ENCODE assay signal across 9 mouse cellular contexts in the genomic region with DNA sequence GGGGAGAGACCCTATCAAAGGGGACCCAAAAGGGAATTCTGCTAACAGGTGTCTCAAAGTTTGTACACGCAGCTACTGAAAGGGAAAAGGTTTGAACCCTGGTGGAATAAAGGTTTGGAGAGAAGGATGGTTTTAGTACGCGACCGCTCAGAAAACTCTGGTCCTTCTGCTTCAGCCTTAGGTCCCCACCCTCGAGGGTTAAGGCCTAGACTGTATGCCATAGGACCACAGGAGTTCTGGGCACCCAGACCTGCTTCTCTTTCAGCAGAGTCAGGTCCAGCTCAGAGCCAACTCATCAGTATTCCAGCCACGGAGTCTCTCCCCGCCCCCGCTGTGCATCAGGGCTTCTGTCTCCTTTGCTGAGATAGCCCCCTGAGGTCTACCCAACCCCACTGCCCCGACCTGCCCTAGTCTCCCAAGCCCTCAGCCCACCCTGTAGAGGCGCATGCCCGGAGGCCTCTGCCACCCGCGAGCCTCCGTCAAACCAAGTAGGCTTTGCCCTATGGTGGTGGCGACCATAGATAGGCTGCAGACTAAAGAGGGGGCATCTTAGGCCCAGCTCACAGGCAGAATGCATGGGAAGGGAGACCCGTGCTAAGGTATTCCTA. TPM values are rescaled to one million over a fixed set of nuclear protein-coding genes. Genes with fewer than 3 reads are reported as not detected.
DNase-seq lines count a peak whose midpoint lies in the region.
"Had no signal": no experiment of that assay in that cellular context is flagged by ENCODE, and none has a peak within 500 bp of the region (broad histone marks: within the 10 kb centered on the region; RNA-seq: fewer than 3 reads in every experiment).

No protein-coding gene starts in this region.

- no peaks in the 10 kb centered on the region for H3K9me3 ChIP-seq in heart, embryonic 10.5 days
- H3K9me3 ChIP-seq: liver, embryonic 15.5 days had no signal

- 31% methylated on average over 16 of the region's 16 CpGs for WGBS in heart, embryonic 10.5 days

- no peaks in the 10 kb centered on the region for H3K36me3 ChIP-seq in heart, embryonic 10.5 days
- H3K36me3 ChIP-seq: liver, embryonic 15.5 days had no signal

- H3K27ac ChIP-seq in heart, embryonic 10.5 days = no peak overlapping the region
- H3K27ac ChIP-seq: liver, embryonic 15.5 days had no signal

- peaks cover 31% of the 10 kb centered on the region for H3K27me3 ChIP-seq in heart, embryonic 10.5 days (ENCODE audit: insufficient read depth, poor library complexity, severe bottlenecking)

- peaks cover 26% of the 10 kb centered on the region for H3K4me1 ChIP-seq in heart, embryonic 10.5 days

- H3K4me3 ChIP-seq in heart, embryonic 10.5 days = peak overlapping the region; percentile 69

- intact Hi-C loops in heart, postnatal 10 days (cut with DNase I) = loop anchor here (5.0 kb wide), 2 partner anchors 87 to 113 kb away; a partner anchor contains a TSS
- intact Hi-C loops in left cerebral cortex, postnatal 25 days (cut with DNase I) = loop anchor here (1.0 to 5.0 kb wide), 3 partner anchors 63 to 113 kb away; a partner anchor contains a TSS

- DNase-seq in heart, embryonic 10.5 days (ENCODE audit: low spot score) = no peak
- no peak for DNase-seq in heart, postnatal 10 days
- DNase-seq in Muller cell, postnatal 12 days (ENCODE audit: inconsistent ontology term) = peak; percentile 27
- DNase-seq in frontal cortex, postnatal 10 days (ENCODE audit: low spot score in 2 of 2) = peak; percentile 68 to 73
- peak; percentile 67 to 78 for DNase-seq in left cerebral cortex, postnatal 25 days (ENCODE audit: low spot score in 2 of 2)
- DNase-seq in right cerebral cortex, postnatal 10 days (ENCODE audit: low spot score in 2 of 2) = peak; percentile 83 to 87
- DNase-seq in c-Kit-positive CD71-positive TER-119-positive erythroid progenitor cells, embryonic 14.5 days (ENCODE audit: low spot score) = no peak
- no peak for DNase-seq in adrenal gland, postnatal 4 days (ENCODE audit: low spot score in 2 of 2)

RNA-seq across cellular contexts. Expression of a gene that starts 1.8 kb away (rescaled TPM):
- polyA plus RNA-seq in heart, embryonic 10.5 days (2016; fragmentation: Nextera tagmentation; extraction: Ambion mirVana) = 0.33 and 0.55 TPM in 2 replicates
- 1 to 10 TPM in 1 of 2 experiments, under 1 TPM in 1; 0.35 to 1.3 TPM for total RNA-seq in heart, postnatal 10 days (2021)
- 100 to 1,000 TPM; 413 to 444 TPM for total RNA-seq in left cerebral cortex, postnatal 25 days (2021)
- total RNA-seq in adrenal gland, postnatal 4 days (2021) = 1 to 10 TPM; 7.2 to 8.1 TPM

Comparison
In these comparisons a context has a peak if more than half of its experiments do, and no peak if none do; other contexts are left out.
1. DNase-seq: peak in Muller cell, postnatal 12 days (single experiment), frontal cortex, postnatal 10 days (2 of 2), left cerebral cortex, postnatal 25 days (2 of 2) and right cerebral cortex, postnatal 10 days (2 of 2); none in heart, embryonic 10.5 days (single experiment), heart, postnatal 10 days (0 of 2), c-Kit-positive CD71-positive TER-119-positive erythroid progenitor cells, embryonic 14.5 days (single experiment) and adrenal gland, postnatal 4 days (0 of 2).
2. RNA of a gene that starts 1.8 kb away (total RNA-seq): 413 to 444 TPM in left cerebral cortex, postnatal 25 days; 7.2 to 8.1 TPM in adrenal gland, postnatal 4 days and 0.35 to 1.3 TPM in heart, postnatal 10 days; every median in the first group is over 10 times any median in the second.